Mouse (Mus musculus) right cerebral cortex, adult 2 months (tissue): ENCODE results near the gene Fam71b.
A peak's percentile ranks its signal among the peaks of the same experiment; 100 is the strongest.

Experiments used
- DNase-seq, 2 experiments: peaks; one replicate each; pipeline ENCODE4 v3.0.0; 2021 to 2022; ENCODE audit warnings: low spot score in 2 of 2

The Fam71b gene

GRCm38 (mm10) chr11:46431129-46431528, 34.8 kb downstream of the Fam71b start:
- peak; percentile 86 to 91 for DNase-seq

- DNase-seq = no peak
These were observed 39.0 kb downstream of the Fam71b start for GRCm38 (mm10) chr11:46435363-46435762.

- peak; percentile 95 to 96 for DNase-seq
These were observed 40.5 kb downstream of the Fam71b start, which contains the start of gene Med7 for GRCm38 (mm10) chr11:46436760-46437458. Med7 (plus strand) TSS chr11:46436925.

GRCm38 (mm10) chr11:46437459-46438000, 41.2 kb downstream of the Fam71b start:
- no peak for DNase-seq

GRCm38 (mm10) chr11:46439005-46439543, 42.7 kb downstream of the Fam71b start:
- DNase-seq = no peak

- DNase-seq = no peak
These were observed 45.4 kb downstream of the Fam71b start for GRCm38 (mm10) chr11:46441774-46442173.

- no peak for DNase-seq
These were observed 46.8 kb downstream of the Fam71b start for GRCm38 (mm10) chr11:46443152-46443551.

GRCm38 (mm10) chr11:46443979-46444378, 47.6 kb downstream of the Fam71b start:
- DNase-seq = no peak

- DNase-seq = no peak
These were observed 49.8 kb downstream of the Fam71b start for GRCm38 (mm10) chr11:46446150-46446549.

GRCm38 (mm10) chr11:46447644-46448484, 51.5 kb downstream of the Fam71b start:
- DNase-seq = no peak

GRCm38 (mm10) chr11:46449461-46450080, 53.2 kb downstream of the Fam71b start:
- no peak for DNase-seq

GRCm38 (mm10) chr11:46454453-46455045, 58.2 kb downstream of the Fam71b start, which contains the start of gene Havcr2:
Havcr2 (plus strand) TSS chr11:46454935.
- no peak for DNase-seq
